Mouse (Mus musculus): Measurements from ENCODE around the gene Ptpn5. TPM values are rescaled to one million over a fixed set of nuclear protein-coding genes. Genes with fewer than 3 reads are reported as not detected.

Gene Ptpn5
- total and polyA plus RNA-seq, 3 experiments: 0.03 TPM; not detected in 2

GRCm38 (mm10) chr7:47042121-47042520 is 91.4 kb downstream of the Ptpn5 start:
- no peak overlapping the region for H3K9ac ChIP-seq (ENCODE audit: control insufficient read depth, low read depth, low read length, poor library complexity, severe bottlenecking)
- H3K27me3 ChIP-seq (ENCODE audit: control insufficient read depth in 1 of 2, insufficient read depth in 2 of 2, low read length in 2 of 2): peaks cover 2 to 3% of the 10 kb centered on the region in 2 experiments
- H3K36me3 ChIP-seq (ENCODE audit: control insufficient read depth in 1 of 2, insufficient read depth in 2 of 2, low read length in 2 of 2): no peaks in the 10 kb centered on the region
- H3K4me3 ChIP-seq (ENCODE audit: control insufficient read depth in 1 of 2, insufficient read depth in 1 of 2, low read depth in 2 of 2, low read length in 2 of 2): no peak overlapping the region
- no peak for DNase-seq (ENCODE audit: low read depth, low spot score)
- H3K79me2 ChIP-seq (ENCODE audit: control insufficient read depth, insufficient read depth, low read length, poor library complexity): no peaks in the 10 kb centered on the region
- TF ChIP-seq ELF1 (IDR thresholded peaks at IDR 0.05; ENCODE audit: low read depth, low read length) (no peak), GATA1 (IDR thresholded peaks at IDR 0.05; ENCODE audit: low read depth, low read length) (no peak), MYB (IDR thresholded peaks at IDR 0.05; ENCODE audit: low read depth, low read length) (no peak), CHD2 (IDR thresholded peaks at IDR 0.05; ENCODE audit: low read length) (no peak), MXI1 (IDR thresholded peaks at IDR 0.05; ENCODE audit: low read depth, low read length) (no peak), E2F4 (IDR thresholded peaks at IDR 0.05; ENCODE audit: borderline replicate concordance, low read depth, low read length) (no peak), MYC (IDR thresholded peaks at IDR 0.05; ENCODE audit: low read depth, low read length) (no peak), ZMIZ1 (IDR thresholded peaks at IDR 0.05; ENCODE audit: low read depth, low read length) (no peak), USF1 (IDR thresholded peaks at IDR 0.05; ENCODE audit: low read depth, low read length) (no peak), ETS1 (IDR thresholded peaks at IDR 0.05; ENCODE audit: low read depth, low read length) (no peak), USF2 (IDR thresholded peaks at IDR 0.05; ENCODE audit: borderline replicate concordance in 1 of 2, insufficient read depth in 1 of 2, low read depth in 1 of 2, low read length in 2 of 2) (no peak)
- H3K27ac ChIP-seq (ENCODE audit: control insufficient read depth, low read depth, low read length): no peak overlapping the region
- H3K4me1 ChIP-seq (ENCODE audit: control insufficient read depth in 1 of 2, insufficient read depth in 2 of 2, low read length in 2 of 2): no peaks in the 10 kb centered on the region
- H3K9me3 ChIP-seq (replicated peaks; ENCODE audit: insufficient read depth, low read length): no peaks in the 10 kb centered on the region

DNA sequence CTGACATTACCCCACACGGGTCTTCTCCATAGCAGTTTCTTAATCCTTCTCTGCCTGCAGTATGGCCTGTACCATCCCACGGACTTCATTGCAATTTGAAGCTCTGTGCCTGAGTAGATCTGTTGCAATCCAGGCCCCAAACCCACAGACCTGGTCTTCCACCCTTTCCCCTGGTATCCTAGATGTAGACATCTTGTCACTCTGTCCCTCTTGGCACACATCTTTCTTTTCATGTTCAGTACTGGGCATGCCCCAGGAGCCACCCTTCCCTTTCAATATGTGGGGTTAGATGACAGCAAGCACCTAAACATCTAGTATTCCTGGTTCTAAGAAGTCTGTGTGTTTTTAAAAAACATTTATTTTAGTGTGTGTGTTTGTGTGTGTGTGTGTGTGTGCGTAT is 91.8 kb downstream of the Ptpn5 start:
- TF ChIP-seq UBTF (IDR thresholded peaks at IDR 0.05; ENCODE audit: borderline replicate concordance, insufficient read depth, low read depth, low read length): no peak
- no peak for TF ChIP-seq HCFC1 (IDR thresholded peaks at IDR 0.05; ENCODE audit: low read depth, low read length)
- no peak for TF ChIP-seq NRF1 (IDR thresholded peaks at IDR 0.05; ENCODE audit: insufficient read depth, low read depth, low read length, poor library complexity, severe bottlenecking)
- no peak for TF ChIP-seq MYC (IDR thresholded peaks at IDR 0.05; ENCODE audit: low read depth, low read length)
- Histone ChIP-seq H3K27me3 (ENCODE audit: control insufficient read depth in 1 of 2, insufficient read depth in 2 of 2, low read length in 2 of 2) (peaks cover 2 to 3% of the 10 kb centered on the region in 2 experiments; a peak in 3 of 4 replicates), H3K9me3 (replicated peaks; ENCODE audit: insufficient read depth, low read length) (no peaks in the 10 kb centered on the region), H3K79me2 (ENCODE audit: control insufficient read depth, insufficient read depth, low read length, poor library complexity) (no peaks in the 10 kb centered on the region), H3K9ac (ENCODE audit: control insufficient read depth, low read depth, low read length, poor library complexity, severe bottlenecking) (no peak overlapping the region), H3K36me3 (ENCODE audit: control insufficient read depth in 1 of 2, insufficient read depth in 2 of 2, low read length in 2 of 2) (no peaks in the 10 kb centered on the region), H3K4me1 (ENCODE audit: control insufficient read depth in 1 of 2, insufficient read depth in 2 of 2, low read length in 2 of 2) (no peaks in the 10 kb centered on the region), H3K27ac (ENCODE audit: control insufficient read depth, low read depth, low read length) (no peak overlapping the region), H3K4me3 (ENCODE audit: control insufficient read depth in 1 of 2, insufficient read depth in 1 of 2, low read depth in 2 of 2, low read length in 2 of 2) (no peak overlapping the region)
- no peak for DNase-seq (ENCODE audit: low read depth, low spot score)

- Histone ChIP-seq H3K4me3 (ENCODE audit: control insufficient read depth in 1 of 2, insufficient read depth in 1 of 2, low read depth in 2 of 2, low read length in 2 of 2) (no peak overlapping the region), H3K79me2 (ENCODE audit: control insufficient read depth, insufficient read depth, low read length, poor library complexity) (no peaks in the 10 kb centered on the region), H3K27ac (ENCODE audit: control insufficient read depth, low read depth, low read length) (no peak overlapping the region), H3K4me1 (ENCODE audit: control insufficient read depth in 1 of 2, insufficient read depth in 2 of 2, low read length in 2 of 2) (no peaks in the 10 kb centered on the region; a peak in 1 of 4 replicates), H3K36me3 (ENCODE audit: control insufficient read depth in 1 of 2, insufficient read depth in 2 of 2, low read length in 2 of 2) (no peaks in the 10 kb centered on the region), H3K27me3 (ENCODE audit: control insufficient read depth in 1 of 2, insufficient read depth in 2 of 2, low read length in 2 of 2) (peaks cover 2 to 8% of the 10 kb centered on the region in 2 experiments; a peak in 3 of 4 replicates), H3K9me3 (replicated peaks; ENCODE audit: insufficient read depth, low read length) (no peaks in the 10 kb centered on the region), H3K9ac (ENCODE audit: control insufficient read depth, low read depth, low read length, poor library complexity, severe bottlenecking) (no peak overlapping the region)
- no peak for TF ChIP-seq CHD2 (IDR thresholded peaks at IDR 0.05; ENCODE audit: low read length)
- TF ChIP-seq E2F4 (IDR thresholded peaks at IDR 0.05; ENCODE audit: borderline replicate concordance, low read depth, low read length): no peak
- no peak for TF ChIP-seq MAX (IDR thresholded peaks at IDR 0.05; ENCODE audit: low read length)
- TF ChIP-seq ZC3H11A (IDR thresholded peaks at IDR 0.05; ENCODE audit: low read depth, low read length): no peak
- no peak for TF ChIP-seq MAZ (IDR thresholded peaks at IDR 0.05; ENCODE audit: low read depth, low read length)
- TF ChIP-seq ETS1 (IDR thresholded peaks at IDR 0.05; ENCODE audit: low read depth, low read length): no peak
- TF ChIP-seq SMC3 (IDR thresholded peaks at IDR 0.05; ENCODE audit: low read depth, low read length): no peak
- TF ChIP-seq USF1 (IDR thresholded peaks at IDR 0.05; ENCODE audit: low read depth, low read length): no peak
- TF ChIP-seq MYC (IDR thresholded peaks at IDR 0.05; ENCODE audit: low read depth, low read length): no peak
- TF ChIP-seq CHD1 (IDR thresholded peaks at IDR 0.05; ENCODE audit: low read depth, low read length): no peak
- TF ChIP-seq RCOR1 (IDR thresholded peaks at IDR 0.05; ENCODE audit: low read depth, low read length): no peak
- no peak for TF ChIP-seq POLR2AphosphoS2 (IDR thresholded peaks at IDR 0.05; ENCODE audit: low read length)
- no peak for DNase-seq (ENCODE audit: low read depth, low spot score)
These were observed 98.1 kb downstream of the Ptpn5 start for GRCm38 (mm10) chr7:47035426-47035825.

Data from MEL (cell line).